Mouse (Mus musculus): ENCODE data around the gene Ucp3.

Ucp3 gene

GRCm38 (mm10) chr7:100472777-100473176, at the start of gene Ucp3:
Gene Ucp3, plus strand, starts transcription at chr7:100472990.
- no peak for DNase-seq

GRCm38 (mm10) chr7:100425795-100426194, 47.0 kb upstream of the Ucp3 start:
- DNase-seq: no peak

- DNase-seq: peak; percentile 30
Measured at GRCm38 (mm10) chr7:100429102-100429501, 43.7 kb upstream of the Ucp3 start.

- DNase-seq: no peak
Measured at GRCm38 (mm10) chr7:100429911-100430310, 42.9 kb upstream of the Ucp3 start.

- DNase-seq: no peak
Measured at GRCm38 (mm10) chr7:100431103-100431502, 41.7 kb upstream of the Ucp3 start.

GRCm38 (mm10) chr7:100433295-100433694, 39.5 kb upstream of the Ucp3 start:
- no peak for DNase-seq

GRCm38 (mm10) chr7:100443728-100444127, 29.1 kb upstream of the Ucp3 start:
- DNase-seq: no peak

GRCm38 (mm10) chr7:100446271-100446670, 26.5 kb upstream of the Ucp3 start:
- DNase-seq: no peak

- DNase-seq: no peak
Measured at GRCm38 (mm10) chr7:100448530-100448929, 24.3 kb upstream of the Ucp3 start.

GRCm38 (mm10) chr7:100448985-100449384, 23.8 kb upstream of the Ucp3 start:
- DNase-seq: no peak

GRCm38 (mm10) chr7:100458153-100458552, 14.6 kb upstream of the Ucp3 start:
- no peak for DNase-seq

- no peak for DNase-seq
Measured at GRCm38 (mm10) chr7:100459862-100460261, 12.9 kb upstream of the Ucp3 start.

- DNase-seq: no peak
Measured at GRCm38 (mm10) chr7:100461621-100462151, 11.1 kb upstream of the Ucp3 start.

- DNase-seq: no peak
Measured at GRCm38 (mm10) chr7:100463194-100463593, 9.6 kb upstream of the Ucp3 start.

- no peak for DNase-seq
Measured at GRCm38 (mm10) chr7:100463757-100464156, 9.0 kb upstream of the Ucp3 start.

GRCm38 (mm10) chr7:100464248-100464647, 8.5 kb upstream of the Ucp3 start:
- DNase-seq: no peak

- no peak for DNase-seq
Measured at GRCm38 (mm10) chr7:100465248-100465647, 7.5 kb upstream of the Ucp3 start.

- no peak for DNase-seq
Measured at GRCm38 (mm10) chr7:100465656-100466309, 7.0 kb upstream of the Ucp3 start.

- no peak for DNase-seq
Measured at GRCm38 (mm10) chr7:100466781-100467510, 5.8 kb upstream of the Ucp3 start.

- no peak for DNase-seq
Measured at GRCm38 (mm10) chr7:100468761-100469160, 4.0 kb upstream of the Ucp3 start.

GRCm38 (mm10) chr7:100469502-100469901, 3.3 kb upstream of the Ucp3 start:
- no peak for DNase-seq

- DNase-seq: no peak
Measured at GRCm38 (mm10) chr7:100470796-100471406, 1.9 kb upstream of the Ucp3 start.

- DNase-seq: no peak
Measured at GRCm38 (mm10) chr7:100471407-100471797, 1.4 kb upstream of the Ucp3 start.
